Mouse (Mus musculus) hindbrain, embryonic 11.5 days (tissue): ENCODE measurements around the gene Olfr91. TPM values are rescaled to one million over a fixed set of nuclear protein-coding genes. Genes with fewer than 3 reads are reported as not detected.

Experiments used
- ATAC-seq: fragments of 200-750 bp; cut with Nextera tagmentation; 2 replicates; pipeline ENCODE4 v1.8.0; 2017; ENCODE audit warnings: mild to moderate bottlenecking, moderate TSS enrichment, moderate library complexity; ENCODE audit not compliant: low FRiP score
- DNase-seq: peaks from one replicate; pipeline ENCODE4 v3.0.0-alpha.2; 2015; ENCODE audit warnings: low spot score
- H3K27ac ChIP-seq: fragments of 300-500 bp; sonication (generic); 2 replicates; pipeline ENCODE4 v1.5.1; 2014; ENCODE audit warnings: mild to moderate bottlenecking, low read depth, low read length
- H3K27me3 ChIP-seq: fragments of 300-500 bp; sonication (generic); 2 replicates; pipeline ENCODE4 v1.6.1; 2014; ENCODE audit warnings: mild to moderate bottlenecking, low read length, moderate library complexity, mixed read lengths; ENCODE audit not compliant: control insufficient read depth, insufficient read depth
- H3K36me3 ChIP-seq: fragments of 300-500 bp; sonication (generic); 2 replicates; pipeline ENCODE4 v1.6.1; 2014; ENCODE audit warnings: mild to moderate bottlenecking, low read length, moderate library complexity, mixed read lengths; ENCODE audit not compliant: control insufficient read depth, insufficient read depth
- H3K4me1 ChIP-seq: fragments of 300-500 bp; sonication (generic); replicated peaks from 2 replicates; pipeline ENCODE4 v1.6.1; 2014; ENCODE audit warnings: low read length, mixed read lengths; ENCODE audit not compliant: control insufficient read depth, insufficient read depth
- H3K4me2 ChIP-seq: fragments of 300-500 bp; sonication (generic); replicated peaks from 2 replicates; pipeline ENCODE4 v1.6.1; 2014; ENCODE audit warnings: mild to moderate bottlenecking, low read depth, low read length
- H3K4me3 ChIP-seq: fragments of 300-500 bp; sonication (generic); 2 replicates; pipeline ENCODE4 v1.5.1; 2014; ENCODE audit warnings: low read depth, low read length
- H3K9ac ChIP-seq: fragments of 300-500 bp; sonication (generic); 2 replicates; pipeline ENCODE4 v1.6.1; 2014; ENCODE audit warnings: low read depth, low read length
- H3K9me3 ChIP-seq: fragments of 300-500 bp; sonication (generic); 2 replicates; pipeline ENCODE4 v1.6.1; 2016; ENCODE audit warnings: low read length; ENCODE audit not compliant: control insufficient read depth
- WGBS: fragments of 180-500 bp; shearing (Covaris S2); extraction: QIAGEN DNeasy Blood & Tissue Kit; methylation state at CpG from one replicate; pipeline ENCODE4 v1.1.7; 2014; 5-methylcytosine and 5-hydroxymethylcytosine counted together
- polyA plus RNA-seq: library from polyadenylated mRNA; unstranded; fragments of >200 nt; fragmentation: Nextera tagmentation; extraction: Ambion mirVana; gene quantifications from 2 replicates; pipeline ENCODE4 v1.2.1, GENCODE M21; 2014

Gene Olfr91
- polyA plus RNA-seq, 1 experiment from 2014 or later: 0.08 TPM

- under 1% methylated on average over 21 of the region's 22 CpGs for WGBS
- H3K4me1 ChIP-seq: peaks cover 3% of the 10 kb centered on the region
- H3K27ac ChIP-seq: 0 out of 2 replicates have a peak overlapping the region, but pooled peaks have one; percentile 18
Observed at GRCm38 (mm10) chr17:37050399-37050798, 47.7 kb downstream of the Olfr91 start.

DNA sequence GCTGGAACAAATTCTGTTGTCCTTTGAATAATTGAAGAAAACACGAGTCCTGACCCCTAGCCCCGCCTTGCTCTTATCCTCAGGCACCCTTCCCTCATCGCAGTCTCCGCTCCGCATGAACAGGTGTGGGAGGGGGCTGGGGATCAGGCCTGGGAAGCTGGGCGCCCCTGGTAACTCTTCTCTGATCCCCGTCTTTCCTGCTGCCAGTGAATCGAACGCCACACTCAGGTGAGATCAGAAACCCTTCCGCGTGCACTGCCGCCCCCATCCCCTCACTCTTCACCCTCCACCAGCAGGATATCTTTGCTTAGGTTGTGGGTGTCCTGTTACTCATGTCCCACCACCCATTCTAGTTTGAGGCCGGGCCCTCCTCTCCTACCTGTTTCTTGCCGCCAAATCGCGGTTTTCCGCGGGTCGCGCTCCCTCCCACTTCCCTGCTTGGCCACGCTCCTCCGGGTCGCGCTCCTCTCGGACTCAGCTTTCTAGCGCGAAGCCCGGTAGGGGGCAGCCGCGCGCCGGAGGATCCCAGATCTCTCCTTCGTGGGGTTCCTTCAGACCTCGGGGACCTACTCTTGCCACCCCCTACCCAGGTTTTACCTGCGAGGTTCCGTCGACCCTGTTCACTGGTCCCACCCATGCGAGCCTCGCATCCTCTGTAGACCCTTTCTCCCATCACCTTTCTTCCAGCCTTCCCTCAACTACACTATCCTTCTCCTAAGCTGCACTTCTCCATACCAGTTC is 48.3 kb downstream of the Olfr91 start:
- Histone ChIP-seq H3K4me3 (peak overlapping the region; percentile 66), H3K36me3 (no peaks in the 10 kb centered on the region), H3K4me2 (peak overlapping the region; percentile 87), H3K27ac (0 out of 2 replicates have a peak overlapping the region, but pooled peaks have one; percentile 18), H3K4me1 (peaks cover 3% of the 10 kb centered on the region), H3K9ac (peak overlapping the region; percentile 44; the same call in 1 of the 2 replicates), H3K27me3 (peaks cover 4% of the 10 kb centered on the region), H3K9me3 (no peaks in the 10 kb centered on the region)
- DNase-seq (peak; percentile 85), ATAC-seq (peak; percentile 25)
- WGBS: 2% methylated on average over 39 of the region's 39 CpGs

More at GRCm38 (mm10) chr17:37050399-37050798, 47.7 kb downstream of the Olfr91 start:
- peak; percentile 92 for DNase-seq
- peak overlapping the region; percentile 87 for H3K4me2 ChIP-seq
- peak; percentile 75 for ATAC-seq
- peaks cover 4% of the 10 kb centered on the region for H3K27me3 ChIP-seq
- H3K4me3 ChIP-seq: peak overlapping the region; percentile 66
- H3K9ac ChIP-seq: peak overlapping the region; percentile 80
- H3K9me3 ChIP-seq: no peaks in the 10 kb centered on the region
- no peaks in the 10 kb centered on the region for H3K36me3 ChIP-seq

DNA sequence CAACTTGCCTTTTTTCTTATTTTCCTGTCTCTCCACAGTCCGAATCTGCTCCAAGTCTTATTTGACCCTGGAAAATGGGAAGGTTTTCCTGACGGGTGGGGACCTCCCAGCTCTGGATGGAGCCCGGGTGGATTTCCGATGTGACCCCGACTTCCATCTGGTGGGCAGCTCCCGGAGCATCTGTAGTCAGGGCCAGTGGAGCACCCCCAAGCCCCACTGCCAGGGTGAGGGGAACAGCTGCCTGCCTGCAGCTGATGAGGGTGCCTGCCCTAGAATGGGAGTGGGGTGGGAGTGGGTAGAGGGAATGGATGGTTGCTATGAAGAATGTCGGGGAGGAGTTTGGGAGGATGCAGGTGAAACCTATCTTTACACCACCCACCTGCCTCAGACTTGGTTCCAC is 49.7 kb downstream of the Olfr91 start:
- peaks cover 4% of the 10 kb centered on the region for H3K27me3 ChIP-seq

DNA sequence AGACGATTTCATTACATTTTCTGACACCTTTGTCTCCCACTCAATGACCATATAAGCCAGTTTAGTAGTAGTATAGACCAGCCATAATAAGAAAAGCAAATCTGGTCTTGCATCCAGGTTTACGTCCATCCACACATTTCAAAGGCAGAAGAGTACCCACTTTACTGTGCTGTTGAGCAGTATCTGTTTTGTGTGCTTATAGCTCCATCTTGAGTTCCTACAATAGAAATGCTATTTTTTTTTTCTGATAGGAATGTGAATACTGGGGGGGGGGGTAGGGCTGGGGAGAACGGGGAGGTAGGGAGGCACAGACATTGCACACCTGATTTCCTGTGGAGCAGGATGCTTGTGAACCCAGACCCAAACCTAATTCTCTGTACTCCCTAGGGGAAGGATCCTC is 50.1 kb downstream of the Olfr91 start:
- no peaks in the 10 kb centered on the region for H3K36me3 ChIP-seq
- DNase-seq: peak; percentile 25
- H3K9ac ChIP-seq: no peak overlapping the region
- no peak overlapping the region for H3K27ac ChIP-seq
- peaks cover 3% of the 10 kb centered on the region for H3K4me1 ChIP-seq
- WGBS: 33% methylated on average over 3 of the region's 3 CpGs
- H3K9me3 ChIP-seq: no peaks in the 10 kb centered on the region
- ATAC-seq: no peak
- peaks cover 4% of the 10 kb centered on the region for H3K27me3 ChIP-seq
- no peak overlapping the region for H3K4me3 ChIP-seq
- no peak overlapping the region; the same call in 1 of the 2 replicates for H3K4me2 ChIP-seq

More for the DNA sequence above, 49.7 kb downstream of the Olfr91 start:
- Histone ChIP-seq H3K9me3 (no peaks in the 10 kb centered on the region), H3K4me2 (no peak overlapping the region; the same call in 1 of the 2 replicates), H3K9ac (no peak overlapping the region), H3K4me1 (peaks cover 3% of the 10 kb centered on the region), H3K4me3 (no peak overlapping the region), H3K36me3 (no peaks in the 10 kb centered on the region), H3K27ac (no peak overlapping the region)
- WGBS: 64% methylated on average over 7 of the region's 7 CpGs
- ATAC-seq (no peak), DNase-seq (no peak)

DNA sequence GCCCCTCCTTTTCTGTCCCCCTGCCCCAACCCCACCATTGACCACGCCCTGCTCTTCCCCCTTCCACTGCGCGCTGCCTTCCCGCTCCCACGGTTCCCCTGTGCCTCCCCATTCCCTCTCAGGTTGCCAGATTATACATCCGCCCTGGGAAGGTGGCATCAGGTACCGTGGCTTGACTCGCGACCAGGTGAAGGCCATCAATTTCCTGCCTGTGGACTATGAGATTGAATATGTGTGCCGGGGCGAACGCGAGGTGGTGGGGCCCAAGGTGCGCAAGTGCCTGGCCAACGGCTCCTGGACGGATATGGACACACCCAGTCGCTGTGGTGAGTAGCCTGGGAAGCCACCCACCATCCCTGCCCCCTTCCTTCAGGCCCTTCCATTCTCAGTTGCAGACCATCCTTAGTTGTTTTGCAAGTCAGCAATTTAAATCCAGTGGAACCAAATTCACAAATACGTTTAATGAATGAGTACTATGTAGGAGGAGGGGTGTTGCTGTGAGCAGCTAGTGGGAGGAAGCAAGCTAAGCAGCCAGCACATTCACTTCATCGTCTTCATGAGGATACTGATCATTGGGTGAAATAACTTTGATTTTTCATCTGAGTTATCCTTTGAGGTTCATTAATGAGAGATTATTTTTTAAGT is 50.6 kb downstream of the Olfr91 start:
- Histone ChIP-seq H3K9me3 (no peaks in the 10 kb centered on the region), H3K4me2 (peak overlapping the region; percentile 86), H3K36me3 (no peaks in the 10 kb centered on the region), H3K27ac (peak overlapping the region; percentile 85; the same call in 1 of the 2 replicates), H3K4me1 (peaks cover 3% of the 10 kb centered on the region), H3K27me3 (peaks cover 4% of the 10 kb centered on the region), H3K4me3 (peak overlapping the region; percentile 80), H3K9ac (peak overlapping the region; percentile 81)
- WGBS: 13% methylated on average over 19 of the region's 19 CpGs
- DNase-seq (no peak), ATAC-seq (no peak)

DNA sequence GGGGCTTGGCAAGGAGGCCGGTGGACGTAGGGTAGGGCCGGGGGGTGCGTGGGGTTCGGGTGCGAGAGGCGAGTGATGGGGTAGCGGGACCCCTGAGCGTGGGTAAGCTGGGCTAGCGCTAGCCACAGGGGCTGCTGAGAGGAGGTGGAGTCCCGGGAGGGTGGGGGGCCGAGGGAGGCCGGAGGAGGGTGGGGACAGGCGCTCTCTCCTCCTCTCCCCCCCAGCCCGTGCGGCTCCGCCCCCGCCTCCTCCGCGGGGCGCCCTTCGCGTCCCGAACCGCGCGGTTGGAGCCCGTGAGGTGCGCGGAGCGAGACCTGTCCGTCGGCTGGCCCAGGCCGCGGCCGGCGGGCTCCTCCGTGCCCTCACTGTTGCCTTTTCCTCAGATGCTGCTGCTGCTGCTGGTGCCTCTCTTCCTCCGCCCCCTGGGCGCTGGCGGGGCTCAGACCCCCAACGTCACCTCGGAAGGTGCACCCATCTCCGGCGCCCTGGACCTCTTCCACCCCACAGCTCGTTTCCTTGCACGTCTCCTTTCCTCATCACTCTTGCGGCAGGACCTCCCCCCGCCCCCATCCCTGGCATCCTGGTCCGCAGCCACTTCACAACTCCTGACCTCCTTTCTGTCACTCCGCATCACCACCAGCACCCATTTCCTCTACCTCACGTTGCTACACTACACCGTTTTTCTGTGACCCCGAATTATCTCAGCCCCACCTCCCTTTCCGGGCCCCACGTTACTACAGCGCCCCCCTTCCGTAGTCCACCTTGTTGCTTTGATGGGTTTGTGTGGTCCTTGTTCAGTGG is 51.6 kb downstream of the Olfr91 start:
- peak; percentile 58 for ATAC-seq

DNA sequence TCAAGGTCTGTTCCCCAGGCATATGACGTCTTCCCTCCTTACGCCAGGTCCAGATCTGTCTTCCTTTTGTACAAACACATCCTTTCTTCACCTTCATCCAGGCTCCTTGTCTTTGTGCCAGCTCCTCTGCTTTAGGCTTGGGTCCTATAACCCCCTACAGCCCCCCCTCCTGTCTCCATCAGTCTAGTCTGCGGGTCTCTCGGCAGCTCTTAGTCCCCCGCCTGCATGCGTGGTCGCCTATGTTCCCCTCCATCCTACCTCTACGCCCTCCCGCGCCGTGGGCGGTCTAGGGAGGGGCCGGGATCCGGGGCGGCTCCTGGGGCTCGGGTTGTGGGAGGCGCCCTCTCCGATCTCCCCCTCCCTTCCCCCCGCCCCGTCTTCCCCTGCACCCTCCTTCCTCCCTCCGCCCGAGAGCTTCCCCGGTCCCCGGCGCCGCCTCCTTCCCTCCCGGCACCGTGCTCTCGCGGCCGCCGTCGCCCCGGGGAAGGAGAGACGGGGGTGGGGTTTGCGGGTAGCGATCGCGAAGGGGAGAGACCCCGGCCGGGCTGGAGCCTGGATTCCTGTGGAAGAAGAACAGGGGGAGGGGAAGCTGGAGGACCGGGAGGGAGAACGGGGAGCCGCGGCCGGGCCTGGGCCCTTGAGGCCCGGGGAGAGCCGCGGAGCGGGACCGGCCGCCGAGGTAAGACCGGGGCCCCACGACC is 52.3 kb downstream of the Olfr91 start, which contains the start of gene Gabbr1:
Gene Gabbr1 (plus strand): TSS at position 356 of the 701 bp plus-strand sequence.
- under 1% methylated on average over 37 of the region's 55 CpGs for WGBS
- Histone ChIP-seq H3K27ac (peak within 1 kb of the TSS; percentile 85), H3K27me3 (peaks cover 4% of the 10 kb centered on the region), H3K4me3 (peak within 1 kb of the TSS; percentile 80), H3K9me3 (no peaks in the 10 kb centered on the region), H3K4me1 (peaks cover 3% of the 10 kb centered on the region), H3K4me2 (peak within 1 kb of the TSS; percentile 86), H3K36me3 (no peaks in the 10 kb centered on the region), H3K9ac (peak within 1 kb of the TSS; percentile 81)
- DNase-seq: peak; percentile 90
- peak; percentile 78 for ATAC-seq

More for the DNA sequence above, 51.6 kb downstream of the Olfr91 start:
- Histone ChIP-seq H3K27me3 (peaks cover 4% of the 10 kb centered on the region), H3K4me2 (peak overlapping the region; percentile 86), H3K4me3 (peak overlapping the region; percentile 80), H3K27ac (peak overlapping the region; percentile 85), H3K9ac (peak overlapping the region; percentile 81), H3K36me3 (no peaks in the 10 kb centered on the region), H3K4me1 (peaks cover 3% of the 10 kb centered on the region), H3K9me3 (no peaks in the 10 kb centered on the region)
- DNase-seq: no peak
- under 1% methylated on average over 21 of the region's 58 CpGs for WGBS
